Mouse (Mus musculus): Measurements from ENCODE around the gene Tbkbp1. TPM values are rescaled to one million over a fixed set of nuclear protein-coding genes. Genes with fewer than 3 reads are reported as not detected.
A peak's percentile ranks its signal among the peaks of the same experiment; 100 is the strongest.

Gene Tbkbp1
- polyA plus RNA-seq, 1 experiment from 2014 or later: 3.6 TPM

DNA sequence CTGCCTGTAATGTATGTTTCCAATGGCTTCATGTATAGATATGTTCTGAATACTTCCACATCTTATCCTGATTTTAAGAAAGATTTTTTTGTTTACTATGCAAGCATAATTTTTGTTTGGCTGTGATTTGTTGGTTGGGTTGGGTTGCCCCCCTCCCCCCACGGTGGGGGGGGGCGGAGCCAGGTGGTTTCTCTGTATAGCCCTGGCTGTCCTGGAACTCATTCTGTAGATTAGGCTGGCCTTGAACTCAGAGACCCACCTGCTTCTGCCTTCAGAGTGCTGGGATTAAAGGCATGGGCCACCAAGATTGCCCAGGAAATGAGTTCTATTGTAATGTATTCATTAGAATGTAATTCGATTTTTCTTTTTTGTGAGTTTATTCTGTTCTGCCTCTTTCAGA lies 37.9 kb upstream of the Tbkbp1 start:
- no peak for DNase-seq (ENCODE audit: low spot score, missing footprints)
- Histone ChIP-seq H3K4me1 (ENCODE audit: control insufficient read depth, insufficient read depth, low read length) (peaks cover 26% of the 10 kb centered on the region), H3K36me3 (ENCODE audit: control insufficient read depth, insufficient read depth, low read length) (peaks cover 13% of the 10 kb centered on the region), H3K4me2 (peak overlapping the region; percentile 87), H3K27me3 (ENCODE audit: control insufficient read depth, insufficient read depth, low read length) (no peaks in the 10 kb centered on the region), H3K9me3 (ENCODE audit: control insufficient read depth, low read length) (no peaks in the 10 kb centered on the region), H3K27ac (ENCODE audit: low read depth, low read length) (peak overlapping the region; percentile 94; the same call in 1 of the 2 replicates), H3K9ac (ENCODE audit: low read length) (peak overlapping the region; percentile 78; the same call in 1 of the 2 replicates), H3K4me3 (ENCODE audit: low read depth, low read length) (peak overlapping the region; percentile 58)
- WGBS: 40% methylated on average over 3 of the region's 3 CpGs
- no peak for ATAC-seq (ENCODE audit: low FRiP score)

DNA sequence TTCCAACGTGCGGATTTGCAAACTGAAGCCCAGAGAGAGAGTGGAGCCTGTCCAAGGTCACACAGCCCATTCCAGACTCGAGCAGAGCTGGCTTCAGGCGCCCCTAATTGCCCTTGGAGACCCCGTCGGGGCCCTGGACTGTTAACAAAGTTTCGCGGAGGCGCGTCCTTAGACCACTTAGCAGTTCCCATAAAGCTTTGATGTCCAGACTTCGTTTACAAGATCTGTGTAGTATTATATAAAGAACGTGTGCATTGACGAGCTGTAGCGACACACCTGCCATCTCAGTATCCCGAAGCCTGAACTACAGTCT lies 37.3 kb upstream of the Tbkbp1 start:
- Histone ChIP-seq H3K36me3 (ENCODE audit: control insufficient read depth, insufficient read depth, low read length) (peaks cover 17% of the 10 kb centered on the region), H3K9ac (ENCODE audit: low read length) (peak overlapping the region; percentile 78), H3K4me2 (peak overlapping the region; percentile 87), H3K4me1 (ENCODE audit: control insufficient read depth, insufficient read depth, low read length) (peaks cover 28% of the 10 kb centered on the region), H3K27ac (ENCODE audit: low read depth, low read length) (peak overlapping the region; percentile 94), H3K9me3 (ENCODE audit: control insufficient read depth, low read length) (no peaks in the 10 kb centered on the region), H3K4me3 (ENCODE audit: low read depth, low read length) (peak overlapping the region; percentile 58), H3K27me3 (ENCODE audit: control insufficient read depth, insufficient read depth, low read length) (no peaks in the 10 kb centered on the region)
- no peak for DNase-seq (ENCODE audit: low spot score, missing footprints)
- 1% methylated on average over 15 of the region's 15 CpGs for WGBS
- ATAC-seq (ENCODE audit: low FRiP score): no peak; the same call in 1 of the 2 replicates

DNA sequence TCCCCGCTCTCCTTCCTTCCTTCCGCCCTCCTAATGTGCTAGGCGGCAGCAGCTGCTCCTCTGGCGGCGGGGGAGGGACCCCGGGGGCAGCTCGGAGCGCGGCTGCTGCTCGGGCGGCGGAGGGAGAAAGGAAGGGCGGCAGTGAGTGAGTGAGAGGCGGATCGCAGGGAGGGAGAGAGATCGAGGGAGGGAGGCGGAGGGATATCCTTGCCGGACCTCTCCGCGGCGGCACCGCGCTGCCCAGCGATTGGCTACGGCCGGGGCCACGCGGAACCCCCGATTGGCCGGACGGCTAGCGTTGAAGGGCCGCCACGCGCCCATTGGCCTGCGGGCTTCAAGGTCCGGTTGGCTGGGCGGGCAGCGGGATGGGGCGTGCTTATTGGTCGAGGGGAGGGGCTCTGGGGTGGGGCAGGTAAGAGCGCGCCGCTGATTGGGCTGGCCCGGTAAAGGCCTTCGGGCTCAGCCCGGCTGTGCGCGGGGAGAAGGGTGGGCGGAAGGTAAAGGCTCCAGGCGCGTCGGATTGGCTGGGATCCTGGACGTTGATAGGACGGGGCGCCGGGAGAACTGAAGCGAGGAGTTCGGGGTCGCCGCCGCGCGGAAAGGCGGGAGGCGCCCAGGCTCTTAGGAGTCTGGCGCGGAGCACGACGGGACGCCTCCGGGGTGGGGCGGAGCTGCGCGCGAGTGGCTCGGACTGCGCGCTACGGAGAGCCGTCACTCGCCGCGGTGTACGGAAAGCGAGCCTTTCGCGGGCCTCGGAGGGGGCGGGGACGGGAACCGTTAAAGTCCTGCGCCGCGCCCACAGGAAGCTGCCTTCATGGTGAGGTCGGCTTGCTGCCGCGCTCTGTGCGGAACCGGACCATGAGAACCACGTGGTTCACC lies 36.7 kb upstream of the Tbkbp1 start, which contains the start of gene Kpnb1:
Kpnb1 (minus strand) TSS at position 118 of the 879 bp plus-strand sequence.
- under 1% methylated on average over 95 of the region's 101 CpGs for WGBS
- DNase-seq (ENCODE audit: low spot score, missing footprints) (peak; percentile 99), ATAC-seq (ENCODE audit: low FRiP score) (peak; percentile 96)
- peak within 1 kb of the TSS; percentile 88 for H3K4me2 ChIP-seq
- no peaks in the 10 kb centered on the region for H3K27me3 ChIP-seq (ENCODE audit: control insufficient read depth, insufficient read depth, low read length)
- H3K9me3 ChIP-seq (ENCODE audit: control insufficient read depth, low read length): no peaks in the 10 kb centered on the region
- peak within 1 kb of the TSS; percentile 96 for H3K9ac ChIP-seq (ENCODE audit: low read length)
- peaks cover 17% of the 10 kb centered on the region for H3K36me3 ChIP-seq (ENCODE audit: control insufficient read depth, insufficient read depth, low read length)
- H3K4me3 ChIP-seq (ENCODE audit: low read depth, low read length): peak within 1 kb of the TSS; percentile 95
- peak within 1 kb of the TSS; percentile 96 for H3K27ac ChIP-seq (ENCODE audit: low read depth, low read length)
- peaks cover 28% of the 10 kb centered on the region for H3K4me1 ChIP-seq (ENCODE audit: control insufficient read depth, insufficient read depth, low read length)

DNA sequence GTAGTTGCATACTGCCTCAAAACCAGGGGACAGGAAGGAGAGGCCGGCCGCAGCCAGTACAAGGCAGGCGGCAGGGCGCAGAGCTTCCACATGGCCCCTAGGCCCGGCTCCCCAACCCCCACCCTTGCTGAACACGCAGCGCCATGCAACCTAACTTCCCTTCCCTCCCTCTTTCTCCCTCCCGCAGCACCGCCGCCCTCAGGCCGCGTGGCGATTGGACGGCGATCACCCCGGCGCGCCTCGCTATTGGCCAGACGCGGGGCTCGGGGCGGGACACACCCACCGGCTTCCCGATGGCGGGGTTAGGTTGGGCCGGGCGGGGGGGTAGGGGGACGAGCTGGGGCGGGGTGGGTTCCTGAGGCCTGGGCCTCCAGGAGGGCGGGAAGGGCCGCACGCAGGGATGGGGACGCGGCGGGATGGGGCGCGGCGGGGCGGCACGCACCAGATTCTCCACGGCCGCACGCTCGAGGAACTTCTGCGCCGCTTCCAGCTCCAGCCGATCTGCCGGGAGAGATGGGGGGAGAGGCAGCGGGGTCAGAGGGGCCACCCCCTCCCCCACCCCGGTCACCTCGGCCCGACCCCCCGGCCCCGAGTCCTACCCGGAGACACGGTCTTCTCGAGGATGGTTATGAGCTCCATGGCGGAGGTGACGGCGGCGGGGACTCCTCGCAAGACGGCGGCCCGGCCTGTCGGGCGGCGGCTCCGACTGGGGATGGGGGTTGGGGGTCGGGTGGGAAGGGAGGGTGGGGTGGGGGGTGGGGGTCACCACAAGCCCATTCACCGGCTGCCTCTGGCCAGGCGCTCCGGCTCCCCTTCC lies 35.9 kb upstream of the Tbkbp1 start:
- WGBS: under 1% methylated on average over 55 of the region's 74 CpGs
- Histone ChIP-seq H3K9me3 (ENCODE audit: control insufficient read depth, low read length) (no peaks in the 10 kb centered on the region), H3K36me3 (ENCODE audit: control insufficient read depth, insufficient read depth, low read length) (peaks cover 17% of the 10 kb centered on the region), H3K27ac (ENCODE audit: low read depth, low read length) (peak overlapping the region; percentile 96), H3K27me3 (ENCODE audit: control insufficient read depth, insufficient read depth, low read length) (no peaks in the 10 kb centered on the region), H3K4me2 (peak overlapping the region; percentile 88), H3K9ac (ENCODE audit: low read length) (peak overlapping the region; percentile 96), H3K4me3 (ENCODE audit: low read depth, low read length) (peak overlapping the region; percentile 95), H3K4me1 (ENCODE audit: control insufficient read depth, insufficient read depth, low read length) (peaks cover 28% of the 10 kb centered on the region)
- DNase-seq (ENCODE audit: low spot score, missing footprints) (peak; percentile 98), ATAC-seq (ENCODE audit: low FRiP score) (peak; percentile 73)

DNA sequence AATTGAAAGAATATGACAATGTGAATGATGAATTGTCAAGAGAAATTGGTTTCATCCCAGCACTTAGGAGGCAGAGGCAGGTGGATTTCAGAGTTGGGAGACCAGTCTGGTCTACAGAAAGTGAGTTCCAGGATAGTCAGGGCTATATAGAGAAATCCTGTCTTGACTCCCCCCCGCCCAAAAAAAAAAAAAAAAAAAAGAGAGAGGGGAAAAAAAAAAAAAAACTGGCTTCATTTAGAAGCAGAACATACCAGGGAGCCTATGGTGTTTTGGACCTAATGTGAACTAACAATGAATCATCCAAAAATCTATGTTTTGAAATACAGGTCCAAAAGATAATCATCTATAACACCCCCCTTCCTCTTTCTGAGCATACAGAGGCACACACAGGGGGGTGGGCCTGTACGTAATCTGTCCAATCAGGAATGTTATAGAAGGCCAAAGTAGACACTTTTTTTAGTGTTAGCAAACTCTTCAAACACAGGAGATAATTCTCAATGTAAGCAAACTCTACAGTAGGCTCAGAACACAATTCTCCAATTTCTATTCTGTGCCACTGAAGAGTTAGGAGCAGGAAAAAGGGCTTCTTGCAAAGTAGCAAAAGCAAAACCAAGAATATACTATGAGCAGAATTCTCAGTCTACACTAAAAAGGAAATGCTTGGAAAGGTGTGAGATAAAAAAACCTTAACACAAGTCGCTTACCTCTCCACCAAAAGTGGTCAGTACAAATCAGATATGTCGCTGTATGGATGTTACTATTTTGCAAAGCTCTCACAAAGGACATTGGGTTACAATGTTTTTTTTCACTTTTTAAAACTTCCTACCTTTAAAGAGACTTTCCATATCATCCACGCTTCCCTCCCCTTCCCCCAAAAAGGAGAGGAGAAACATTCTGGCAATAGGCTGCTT lies 34.7 kb upstream of the Tbkbp1 start:
- H3K36me3 ChIP-seq (ENCODE audit: control insufficient read depth, insufficient read depth, low read length): peaks cover 27% of the 10 kb centered on the region
- H3K4me1 ChIP-seq (ENCODE audit: control insufficient read depth, insufficient read depth, low read length): peaks cover 28% of the 10 kb centered on the region
- H3K4me2 ChIP-seq: peak overlapping the region; percentile 88
- peak overlapping the region; percentile 71 for H3K9ac ChIP-seq (ENCODE audit: low read length)
- no peaks in the 10 kb centered on the region for H3K9me3 ChIP-seq (ENCODE audit: control insufficient read depth, low read length)
- 74% methylated on average over 5 of the region's 5 CpGs for WGBS
- DNase-seq (ENCODE audit: low spot score, missing footprints): no peak
- H3K27me3 ChIP-seq (ENCODE audit: control insufficient read depth, insufficient read depth, low read length): no peaks in the 10 kb centered on the region
- ATAC-seq (ENCODE audit: low FRiP score): no peak
- peak overlapping the region; percentile 95 for H3K4me3 ChIP-seq (ENCODE audit: low read depth, low read length)
- no peak overlapping the region for H3K27ac ChIP-seq (ENCODE audit: low read depth, low read length)

DNA sequence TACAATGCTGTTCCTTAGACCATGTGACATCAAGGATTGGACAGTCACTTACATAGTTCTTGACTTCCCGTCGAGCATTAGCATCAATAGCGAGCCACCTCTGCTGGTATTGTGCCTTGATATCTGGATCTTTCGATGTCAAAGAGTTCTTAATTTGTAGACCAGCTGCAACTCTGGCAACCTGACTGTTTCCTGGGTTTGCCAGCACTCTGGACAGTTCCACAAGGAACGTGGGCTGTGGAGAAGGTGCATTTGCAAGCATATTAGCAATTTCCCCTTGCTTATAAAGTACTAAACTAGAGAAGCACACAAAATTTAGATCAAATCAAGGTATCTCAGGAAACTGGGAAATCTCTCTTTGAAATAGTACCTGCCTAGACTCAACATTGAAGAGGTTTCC lies 33.6 kb upstream of the Tbkbp1 start:
- no peaks in the 10 kb centered on the region for H3K27me3 ChIP-seq (ENCODE audit: control insufficient read depth, insufficient read depth, low read length)
- ATAC-seq (ENCODE audit: low FRiP score) (no peak), DNase-seq (ENCODE audit: low spot score, missing footprints) (no peak)
- H3K4me3 ChIP-seq (ENCODE audit: low read depth, low read length): no peak overlapping the region
- H3K36me3 ChIP-seq (ENCODE audit: control insufficient read depth, insufficient read depth, low read length): peaks cover 37% of the 10 kb centered on the region
- 83% methylated on average over 5 of the region's 5 CpGs for WGBS
- peaks cover 28% of the 10 kb centered on the region for H3K4me1 ChIP-seq (ENCODE audit: control insufficient read depth, insufficient read depth, low read length)
- no peak overlapping the region for H3K9ac ChIP-seq (ENCODE audit: low read length)
- H3K4me2 ChIP-seq: no peak overlapping the region
- no peak overlapping the region for H3K27ac ChIP-seq (ENCODE audit: low read depth, low read length)
- no peaks in the 10 kb centered on the region for H3K9me3 ChIP-seq (ENCODE audit: control insufficient read depth, low read length)

DNA sequence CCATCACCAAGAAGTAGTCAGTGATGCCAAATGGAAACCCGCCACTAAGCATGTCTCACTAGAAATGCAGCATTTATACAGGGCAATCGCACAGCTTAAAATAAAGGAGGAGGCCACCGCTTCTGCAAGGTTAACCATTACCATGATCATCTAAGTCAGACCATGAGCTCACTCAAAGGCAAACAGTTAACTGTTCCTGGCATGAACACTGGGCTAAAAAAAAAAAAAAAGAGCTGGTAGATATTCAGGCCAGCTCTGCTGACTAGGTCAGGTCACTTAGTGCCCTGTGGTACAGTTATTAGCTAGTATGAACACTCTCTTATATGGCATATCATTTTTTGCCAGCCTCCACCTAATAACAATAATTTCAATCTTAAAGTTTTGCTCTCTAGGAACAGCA lies 31.2 kb upstream of the Tbkbp1 start:
- peaks cover 51% of the 10 kb centered on the region for H3K36me3 ChIP-seq (ENCODE audit: control insufficient read depth, insufficient read depth, low read length)
- H3K4me2 ChIP-seq: no peak overlapping the region
- H3K27me3 ChIP-seq (ENCODE audit: control insufficient read depth, insufficient read depth, low read length): no peaks in the 10 kb centered on the region
- H3K4me3 ChIP-seq (ENCODE audit: low read depth, low read length): no peak overlapping the region
- no peak overlapping the region for H3K9ac ChIP-seq (ENCODE audit: low read length)
- no peaks in the 10 kb centered on the region for H3K9me3 ChIP-seq (ENCODE audit: control insufficient read depth, low read length)
- no peak overlapping the region for H3K27ac ChIP-seq (ENCODE audit: low read depth, low read length)
- ATAC-seq (ENCODE audit: low FRiP score) (no peak), DNase-seq (ENCODE audit: low spot score, missing footprints) (no peak)
- H3K4me1 ChIP-seq (ENCODE audit: control insufficient read depth, insufficient read depth, low read length): peaks cover 20% of the 10 kb centered on the region
- WGBS: 92% methylated on average over 3 of the region's 3 CpGs

DNA sequence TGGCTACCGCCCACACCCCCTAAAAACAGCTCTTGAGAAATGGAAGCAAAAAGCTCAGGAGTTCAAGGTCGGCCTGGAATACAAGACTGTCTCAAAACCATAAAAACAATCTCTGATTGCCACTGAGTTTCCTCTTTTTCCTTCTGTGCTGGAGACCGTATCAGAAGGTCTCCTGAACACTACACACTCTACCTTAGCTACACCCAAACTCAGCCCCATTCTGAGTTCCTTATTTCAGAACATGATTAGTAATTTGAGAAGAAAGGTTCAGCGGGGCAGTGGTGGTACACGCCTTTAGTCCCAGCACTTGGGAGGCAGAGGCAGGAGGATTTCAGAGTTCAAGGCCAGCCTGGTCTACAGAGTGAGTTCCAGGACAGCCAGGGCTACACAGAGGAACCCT lies 29.8 kb upstream of the Tbkbp1 start:
- H3K9ac ChIP-seq (ENCODE audit: low read length): no peak overlapping the region
- 84% methylated on average over 5 of the region's 5 CpGs for WGBS
- no peak overlapping the region for H3K4me2 ChIP-seq
- ATAC-seq (ENCODE audit: low FRiP score) (no peak), DNase-seq (ENCODE audit: low spot score, missing footprints) (no peak)
- peaks cover 52% of the 10 kb centered on the region for H3K36me3 ChIP-seq (ENCODE audit: control insufficient read depth, insufficient read depth, low read length)
- H3K4me1 ChIP-seq (ENCODE audit: control insufficient read depth, insufficient read depth, low read length): peaks cover 16% of the 10 kb centered on the region
- no peak overlapping the region for H3K27ac ChIP-seq (ENCODE audit: low read depth, low read length)
- H3K9me3 ChIP-seq (ENCODE audit: control insufficient read depth, low read length): no peaks in the 10 kb centered on the region
- no peak overlapping the region for H3K4me3 ChIP-seq (ENCODE audit: low read depth, low read length)
- no peaks in the 10 kb centered on the region for H3K27me3 ChIP-seq (ENCODE audit: control insufficient read depth, insufficient read depth, low read length)

All from midbrain, embryonic 11.5 days (tissue).